Mouse (Mus musculus) midbrain, embryonic 15.5 days (tissue): ENCODE results near the gene Ly86. TPM values are rescaled to one million over a fixed set of nuclear protein-coding genes. Genes with fewer than 3 reads are reported as not detected.
A peak's percentile ranks its signal among the peaks of the same experiment; 100 is the strongest.

Experiments used
- ATAC-seq: fragments of 200-750 bp; cut with Nextera tagmentation; replicated peaks from 2 replicates; pipeline ENCODE4 v1.8.0; 2017; ENCODE audit warnings: moderate TSS enrichment
- H3K27ac ChIP-seq: fragments of 300-500 bp; sonication (generic); 2 replicates; pipeline ENCODE4 v1.5.1; 2015; ENCODE audit warnings: mild to moderate bottlenecking, inconsistent platforms
- H3K27me3 ChIP-seq: fragments of 300-500 bp; sonication (generic); replicated peaks from 2 replicates; pipeline ENCODE4 v1.6.1; 2015; ENCODE audit warnings: inconsistent platforms
- H3K36me3 ChIP-seq: fragments of 300-500 bp; sonication (generic); replicated peaks from 2 replicates; pipeline ENCODE4 v1.6.1; 2015; ENCODE audit warnings: inconsistent platforms
- H3K4me1 ChIP-seq: fragments of 300-500 bp; sonication (generic); 2 replicates; pipeline ENCODE4 v1.6.1; 2015; ENCODE audit warnings: inconsistent platforms
- H3K4me2 ChIP-seq: fragments of 300-500 bp; sonication (generic); 2 replicates; pipeline ENCODE4 v1.6.1; 2015; ENCODE audit warnings: inconsistent platforms, mild to moderate bottlenecking, moderate library complexity
- H3K4me3 ChIP-seq: fragments of 300-500 bp; sonication (generic); 2 replicates; pipeline ENCODE4 v1.5.1; 2015; ENCODE audit warnings: mild to moderate bottlenecking, inconsistent platforms
- H3K9ac ChIP-seq: fragments of 300-500 bp; sonication (generic); 2 replicates; pipeline ENCODE4 v1.6.1; 2015; ENCODE audit warnings: mild to moderate bottlenecking, inconsistent platforms
- H3K9me3 ChIP-seq: fragments of 300-500 bp; sonication (generic); 2 replicates; pipeline ENCODE4 v1.6.1; 2016; ENCODE audit warnings: inconsistent platforms
- WGBS: fragments of 180-500 bp; shearing (Covaris S2); methylation state at CpG from one replicate; pipeline ENCODE4 v1.1.7; 2015; ENCODE audit warnings: mixed read lengths; 5-methylcytosine and 5-hydroxymethylcytosine counted together
- polyA plus RNA-seq: library from polyadenylated mRNA; unstranded; fragments of >200 nt; fragmentation: Nextera tagmentation; extraction: Ambion mirVana; gene quantifications from 2 replicates; pipeline ENCODE4 v1.2.1, GENCODE M21; 2015

Ly86 gene
- polyA plus RNA-seq, 1 experiment from 2014 or later = 6.8 TPM

GRCm38 (mm10) chr13:37356549-37356948 is 11.5 kb downstream of the Ly86 start:
- no peak overlapping the region for H3K9ac ChIP-seq
- no peaks in the 10 kb centered on the region for H3K9me3 ChIP-seq
- no peaks in the 10 kb centered on the region for H3K4me1 ChIP-seq
- no peak overlapping the region for H3K4me3 ChIP-seq
- H3K36me3 ChIP-seq = no peaks in the 10 kb centered on the region
- no peak for ATAC-seq
- H3K27ac ChIP-seq = no peak overlapping the region
- 91% methylated on average over 2 of the region's 2 CpGs for WGBS
- H3K27me3 ChIP-seq = no peaks in the 10 kb centered on the region
- H3K4me2 ChIP-seq = no peak overlapping the region

- 94% methylated on average over 2 of the region's 2 CpGs for WGBS
- no peak overlapping the region for H3K4me3 ChIP-seq
- no peaks in the 10 kb centered on the region for H3K9me3 ChIP-seq
- no peaks in the 10 kb centered on the region for H3K27me3 ChIP-seq
- H3K4me1 ChIP-seq = no peaks in the 10 kb centered on the region
- ATAC-seq = no peak
- H3K36me3 ChIP-seq = no peaks in the 10 kb centered on the region
- H3K27ac ChIP-seq = no peak overlapping the region
- H3K9ac ChIP-seq = no peak overlapping the region
- H3K4me2 ChIP-seq = no peak overlapping the region
These were observed 13.1 kb downstream of the Ly86 start for GRCm38 (mm10) chr13:37358112-37358511.

GRCm38 (mm10) chr13:37361249-37361648 is 16.2 kb downstream of the Ly86 start:
- ATAC-seq = no peak
- 96% methylated on average over 1 of the region's 1 CpGs for WGBS
- no peaks in the 10 kb centered on the region for H3K27me3 ChIP-seq

GRCm38 (mm10) chr13:37364351-37364750 is 19.3 kb downstream of the Ly86 start:
- H3K9me3 ChIP-seq = no peaks in the 10 kb centered on the region
- no peak overlapping the region for H3K27ac ChIP-seq
- no peak overlapping the region for H3K9ac ChIP-seq
- H3K36me3 ChIP-seq = no peaks in the 10 kb centered on the region
- H3K4me1 ChIP-seq = no peaks in the 10 kb centered on the region
- no peak overlapping the region for H3K4me2 ChIP-seq
- H3K4me3 ChIP-seq = no peak overlapping the region
- no peaks in the 10 kb centered on the region for H3K27me3 ChIP-seq
- no peak for ATAC-seq
- 79% methylated on average over 5 of the region's 5 CpGs for WGBS

More at GRCm38 (mm10) chr13:37361249-37361648, 16.2 kb downstream of the Ly86 start:
- Histone ChIP-seq H3K9ac (no peak overlapping the region), H3K4me1 (no peaks in the 10 kb centered on the region), H3K4me2 (no peak overlapping the region), H3K27ac (no peak overlapping the region), H3K9me3 (no peaks in the 10 kb centered on the region), H3K4me3 (no peak overlapping the region), H3K36me3 (no peaks in the 10 kb centered on the region)

GRCm38 (mm10) chr13:37376411-37376810 is 31.4 kb downstream of the Ly86 start:
- H3K27me3 ChIP-seq = no peaks in the 10 kb centered on the region
- 73% methylated on average over 5 of the region's 5 CpGs for WGBS
- no peak overlapping the region for H3K27ac ChIP-seq
- H3K9me3 ChIP-seq = no peaks in the 10 kb centered on the region
- ATAC-seq = no peak
- no peaks in the 10 kb centered on the region for H3K36me3 ChIP-seq
- no peak overlapping the region for H3K4me3 ChIP-seq
- H3K4me1 ChIP-seq = no peaks in the 10 kb centered on the region
- no peak overlapping the region for H3K4me2 ChIP-seq
- H3K9ac ChIP-seq = no peak overlapping the region

GRCm38 (mm10) chr13:37388222-37389202 is 43.5 kb downstream of the Ly86 start:
- WGBS = 32% methylated on average over 9 of the region's 9 CpGs
- H3K4me2 ChIP-seq = 0 out of 2 replicates have a peak overlapping the region, but pooled peaks have one; percentile 8
- H3K36me3 ChIP-seq = no peaks in the 10 kb centered on the region
- H3K27ac ChIP-seq = peak overlapping the region; percentile 57
- no peak overlapping the region for H3K9ac ChIP-seq
- H3K4me3 ChIP-seq = no peak overlapping the region
- no peaks in the 10 kb centered on the region for H3K9me3 ChIP-seq
- peaks cover 14% of the 10 kb centered on the region for H3K4me1 ChIP-seq
- ATAC-seq = peak; percentile 75
- H3K27me3 ChIP-seq = no peaks in the 10 kb centered on the region

GRCm38 (mm10) chr13:37389296-37389695 is 44.3 kb downstream of the Ly86 start:
- Histone ChIP-seq H3K4me2 (no peak overlapping the region), H3K4me1 (peaks cover 14% of the 10 kb centered on the region), H3K9me3 (no peaks in the 10 kb centered on the region), H3K9ac (no peak overlapping the region), H3K27ac (peak overlapping the region; percentile 57; the same call in 1 of the 2 replicates), H3K27me3 (no peaks in the 10 kb centered on the region), H3K36me3 (no peaks in the 10 kb centered on the region), H3K4me3 (no peak overlapping the region)
- no peak for ATAC-seq
- 78% methylated on average over 5 of the region's 5 CpGs for whole genome bisulfite sequencing

GRCm38 (mm10) chr13:37398791-37399190 is 53.8 kb downstream of the Ly86 start:
- ATAC-seq = no peak
- no peaks in the 10 kb centered on the region for H3K9me3 ChIP-seq
- no peaks in the 10 kb centered on the region for H3K4me1 ChIP-seq
- WGBS = 84% methylated on average over 4 of the region's 4 CpGs
- H3K27ac ChIP-seq = no peak overlapping the region
- no peaks in the 10 kb centered on the region for H3K27me3 ChIP-seq
- no peak overlapping the region for H3K9ac ChIP-seq
- H3K36me3 ChIP-seq = no peaks in the 10 kb centered on the region
- no peak overlapping the region for H3K4me3 ChIP-seq
- H3K4me2 ChIP-seq = no peak overlapping the region

- no peaks in the 10 kb centered on the region for H3K36me3 ChIP-seq
- H3K9ac ChIP-seq = no peak overlapping the region
- ATAC-seq = no peak
- WGBS = 88% methylated on average over 8 of the region's 8 CpGs
- H3K27me3 ChIP-seq = no peaks in the 10 kb centered on the region
- no peak overlapping the region for H3K4me3 ChIP-seq
- H3K4me1 ChIP-seq = no peaks in the 10 kb centered on the region
- no peaks in the 10 kb centered on the region for H3K9me3 ChIP-seq
- no peak overlapping the region for H3K4me2 ChIP-seq
- no peak overlapping the region for H3K27ac ChIP-seq
These were observed 54.3 kb downstream of the Ly86 start for GRCm38 (mm10) chr13:37399340-37399739.

GRCm38 (mm10) chr13:37402421-37402820 is 57.4 kb downstream of the Ly86 start:
- H3K9ac ChIP-seq = no peak overlapping the region
- whole genome bisulfite sequencing = 22% methylated on average over 3 of the region's 3 CpGs

GRCm38 (mm10) chr13:37403708-37404107 is 58.7 kb downstream of the Ly86 start:
- Histone ChIP-seq H3K4me3 (no peak overlapping the region), H3K27ac (no peak overlapping the region), H3K36me3 (no peaks in the 10 kb centered on the region), H3K9me3 (no peaks in the 10 kb centered on the region), H3K4me2 (no peak overlapping the region), H3K9ac (no peak overlapping the region), H3K4me1 (no peaks in the 10 kb centered on the region), H3K27me3 (no peaks in the 10 kb centered on the region)
- no peak for ATAC-seq
- WGBS = 91% methylated on average over 2 of the region's 2 CpGs

More at GRCm38 (mm10) chr13:37402421-37402820, 57.4 kb downstream of the Ly86 start:
- no peak overlapping the region for H3K27ac ChIP-seq
- no peak for ATAC-seq
- no peaks in the 10 kb centered on the region for H3K27me3 ChIP-seq
- H3K36me3 ChIP-seq = no peaks in the 10 kb centered on the region
- H3K4me2 ChIP-seq = no peak overlapping the region
- no peaks in the 10 kb centered on the region for H3K4me1 ChIP-seq
- no peaks in the 10 kb centered on the region for H3K9me3 ChIP-seq
- H3K4me3 ChIP-seq = no peak overlapping the region

GRCm38 (mm10) chr13:37415696-37416095 is 70.7 kb downstream of the Ly86 start:
- WGBS = 89% methylated on average over 1 of the region's 1 CpGs
- no peaks in the 10 kb centered on the region for H3K4me1 ChIP-seq
- H3K27me3 ChIP-seq = no peaks in the 10 kb centered on the region
- H3K36me3 ChIP-seq = no peaks in the 10 kb centered on the region
- no peak overlapping the region for H3K4me2 ChIP-seq
- ATAC-seq = no peak
- no peak overlapping the region for H3K9ac ChIP-seq
- H3K9me3 ChIP-seq = no peaks in the 10 kb centered on the region
- no peak overlapping the region for H3K27ac ChIP-seq
- H3K4me3 ChIP-seq = no peak overlapping the region

GRCm38 (mm10) chr13:37423416-37423815 is 78.4 kb downstream of the Ly86 start:
- WGBS = 93% methylated on average over 6 of the region's 6 CpGs
- Histone ChIP-seq H3K27ac (no peak overlapping the region), H3K27me3 (no peaks in the 10 kb centered on the region), H3K9ac (no peak overlapping the region), H3K4me3 (no peak overlapping the region), H3K4me1 (no peaks in the 10 kb centered on the region), H3K9me3 (no peaks in the 10 kb centered on the region), H3K4me2 (no peak overlapping the region), H3K36me3 (no peaks in the 10 kb centered on the region)
- no peak for ATAC-seq
